Mouse (Mus musculus) thymus, adult 2 months (tissue): ENCODE results near the gene Sox18.

Experiments used
- CTCF ChIP-seq: fragments of 200-500 bp; IDR thresholded peaks from 2 replicates; pipeline ENCODE4 v1.5.1; 2012; ENCODE audit warnings: mild to moderate bottlenecking, control low read depth, low read length, moderate library complexity, borderline replicate concordance; ENCODE audit not compliant: control insufficient read depth, poor library complexity, insufficient read depth; ENCODE audit errors: extremely low read depth
- POLR2A ChIP-seq: fragments of 200-500 bp; IDR thresholded peaks from 2 replicates; pipeline ENCODE4 v1.6.1; 2012; ENCODE audit warnings: mild to moderate bottlenecking, low read length, control low read depth, moderate library complexity; ENCODE audit not compliant: control insufficient read depth, poor library complexity, insufficient read depth; ENCODE audit errors: extremely low read depth

GRCm38 (mm10) chr2:181685686-181686085, 14.2 kb upstream of the Sox18 start:
- no peak for TF ChIP-seq POLR2A
- TF ChIP-seq CTCF = no peak
